Mouse (Mus musculus): ENCODE measurements around the gene Cd93.

- TF ChIP-seq USF1 (IDR thresholded peaks at IDR 0.05; ENCODE audit: low read depth) (no peak), MYOG (IDR thresholded peaks at IDR 0.05; ENCODE audit: control insufficient read depth, extremely low read depth, insufficient read length) (no peak), CTCF (IDR thresholded peaks at IDR 0.05; ENCODE audit: control insufficient read depth, insufficient read depth, insufficient read length) (no peak), MAX (IDR thresholded peaks at IDR 0.05) (no peak), MYOD1 (IDR thresholded peaks at IDR 0.05; ENCODE audit: control insufficient read depth, insufficient read length, low read depth) (no peak)
Measured at GRCm38 (mm10) chr2:148453061-148453460, 9.7 kb upstream of the Cd93 start.

All from C2C12 (cell line).